Mouse (Mus musculus): ENCODE results near the gene Tbcd.

DNA sequence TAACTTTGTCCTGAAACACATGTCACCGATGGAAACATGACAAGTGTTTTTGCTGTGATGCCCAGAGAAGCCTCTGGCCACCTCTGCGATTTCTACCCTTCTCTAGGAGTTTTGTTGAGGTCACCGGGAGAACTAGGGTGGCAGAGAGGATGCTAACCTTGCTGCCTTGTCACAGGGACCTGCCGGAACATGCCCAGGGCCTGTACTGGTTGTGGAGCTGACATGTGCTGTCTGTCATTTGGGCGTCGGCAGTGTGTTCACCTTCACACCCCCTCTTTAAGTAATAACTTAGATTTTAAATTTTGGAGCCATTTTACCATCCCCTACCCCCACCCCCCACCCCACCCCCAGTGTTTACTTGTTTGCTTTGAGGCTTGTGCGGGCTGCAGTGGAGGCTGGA, 68.0 kb downstream of the Tbcd start:
- TF ChIP-seq EP300 (IDR thresholded peaks at IDR 0.05; ENCODE audit: insufficient read depth, low read depth, low read length) (no peak), CTCF (IDR thresholded peaks at IDR 0.05) (no peak)

Measured in heart, adult 2 months (tissue).